Mouse (Mus musculus): ENCODE measurements around the gene Gm498. TPM values are rescaled to one million over a fixed set of nuclear protein-coding genes. Genes with fewer than 3 reads are reported as not detected.

Gene Gm498
- total RNA-seq, 4 experiments from 2014 or later = not detected

- no peak for DNase-seq (ENCODE audit: low spot score in 2 of 2)
These were observed 25.7 kb downstream of the Gm498 start for GRCm38 (mm10) chr7:143892361-143892760.

- DNase-seq (ENCODE audit: low spot score in 2 of 2) = peak in 1 of 2 experiments; percentile 11
These were observed 34.0 kb downstream of the Gm498 start for GRCm38 (mm10) chr7:143900667-143901066.

GRCm38 (mm10) chr7:143905176-143905575, 38.5 kb downstream of the Gm498 start:
- DNase-seq (ENCODE audit: low spot score in 2 of 2) = no peak

GRCm38 (mm10) chr7:143905606-143906005, 39.0 kb downstream of the Gm498 start:
- DNase-seq (ENCODE audit: low spot score in 2 of 2) = peak; percentile 35 to 37

- no peak for DNase-seq (ENCODE audit: low spot score in 2 of 2)
These were observed 47.0 kb downstream of the Gm498 start for GRCm38 (mm10) chr7:143913611-143914010.

GRCm38 (mm10) chr7:143919031-143919679, 52.5 kb downstream of the Gm498 start:
- no peak for DNase-seq (ENCODE audit: low spot score in 2 of 2)

- DNase-seq (ENCODE audit: low spot score in 2 of 2) = no peak
These were observed 63.3 kb downstream of the Gm498 start for GRCm38 (mm10) chr7:143929899-143930298.

- peak; percentile 14 to 21 for DNase-seq (ENCODE audit: low spot score in 2 of 2)
These were observed 72.0 kb downstream of the Gm498 start for GRCm38 (mm10) chr7:143938647-143939046.

GRCm38 (mm10) chr7:143939476-143939875, 72.8 kb downstream of the Gm498 start:
- DNase-seq (ENCODE audit: low spot score in 2 of 2) = no peak

- no peak for DNase-seq (ENCODE audit: low spot score in 2 of 2)
These were observed 76.5 kb downstream of the Gm498 start for GRCm38 (mm10) chr7:143942941-143943691.

GRCm38 (mm10) chr7:143944421-143944980, 77.9 kb downstream of the Gm498 start:
- peak; percentile 17 to 44 for DNase-seq (ENCODE audit: low spot score in 2 of 2)

Small RNAs within 50 kb of the gene (microRNA-seq; reads per million reads assigned to microRNA genes)
- 0 reads per million in 2 experiments for gene Mir6404

Other genes starting within 250 kb of the Gm498 start
- under 1 TPM in 2 of 4 experiments, not detected in 2; 0.16 to 0.32 TPM for gene Tnfrsf26, start 238.1 kb upstream of the Gm498 start, total RNA-seq (2022)
- 1 to 10 TPM; 1.7 to 2.6 (median 2.2) TPM for gene Tnfrsf22, start 217.2 kb upstream of the Gm498 start, total RNA-seq (2022)
- gene Tnfrsf23, start 181.0 kb upstream of the Gm498 start, total RNA-seq (2022) = 1 to 10 TPM; 1.3 to 2.7 (median 2.0) TPM
- 10 to 100 TPM; 20.0 to 24.8 (median 22.7) TPM for gene Osbpl5, start 109.9 kb upstream of the Gm498 start, total RNA-seq (2022)
- not detected for gene Mrgprg, start 99.8 kb upstream of the Gm498 start, total RNA-seq (2022)
- gene Mrgpre, start 82.3 kb upstream of the Gm498 start, total RNA-seq (2022) = 1 to 10 TPM; 5.2 to 7.3 (median 6.9) TPM
- gene Nadsyn1, start 44.0 kb upstream of the Gm498 start, total RNA-seq (2022) = 10 to 100 TPM in 1 of 4 experiments, 1 to 10 TPM in 3; 6.7 to 12.4 (median 7.3) TPM
- gene Dhcr7, start 43.7 kb upstream of the Gm498 start, total RNA-seq (2022) = 10 to 100 TPM; 42.1 to 48.1 (median 44.7) TPM
- gene Shank2, start 135.1 kb downstream of the Gm498 start, total RNA-seq (2022) = 100 to 1,000 TPM; 100 to 137 (median 119) TPM